Mouse (Mus musculus) testis, postnatal 10 days (tissue): ENCODE results near the gene Rsl1.
"Not testable (repeated sequence)": the region's sequence is repeated elsewhere in the genome, so short reads cannot be mapped to it uniquely, and the experiment has no call there.

Source experiments
- DNase-seq: peaks from one replicate; pipeline ENCODE4 v3.0.0; 2021; ENCODE audit warnings: low spot score

Gene Rsl1

DNA sequence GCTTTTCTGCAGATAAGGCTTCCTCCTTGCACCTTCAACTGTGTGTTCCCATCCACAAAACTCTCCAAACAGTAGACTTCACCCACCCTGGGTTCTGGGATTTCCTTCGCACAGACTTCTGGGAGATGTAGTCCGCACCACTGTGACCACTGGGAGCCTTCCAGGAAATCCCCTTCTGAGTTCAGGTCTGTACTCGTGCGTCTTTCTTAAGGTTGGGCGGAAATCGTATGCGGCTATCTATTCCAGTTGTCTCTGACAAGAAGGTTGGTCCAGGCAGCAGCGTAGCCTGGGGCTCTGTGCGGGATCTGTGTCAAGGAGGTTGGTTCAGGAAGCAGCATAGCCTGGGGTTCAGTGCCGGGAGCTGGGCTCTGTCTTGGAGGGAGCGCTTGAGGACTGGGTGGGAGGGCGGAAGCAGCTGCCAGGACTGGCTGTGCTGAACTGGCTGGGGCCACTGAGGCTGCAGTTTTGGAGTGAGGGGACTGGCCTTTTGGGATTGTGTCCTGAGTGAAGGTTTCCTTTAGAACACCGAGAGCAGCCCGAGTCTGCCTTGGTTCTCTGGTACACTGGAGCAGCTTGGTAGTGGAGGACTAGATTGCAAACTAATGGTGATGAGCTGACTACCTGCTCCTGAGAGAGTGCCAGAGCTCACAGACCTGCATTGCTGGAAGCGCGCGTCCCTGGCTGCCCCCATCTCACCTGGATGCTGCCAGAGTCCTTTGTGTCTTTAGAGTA lies at the start of gene Rsl1:
Gene Rsl1 (plus strand): TSS at position 192 of the 732 bp plus-strand sequence.
- peak; percentile 72 for DNase-seq

DNA sequence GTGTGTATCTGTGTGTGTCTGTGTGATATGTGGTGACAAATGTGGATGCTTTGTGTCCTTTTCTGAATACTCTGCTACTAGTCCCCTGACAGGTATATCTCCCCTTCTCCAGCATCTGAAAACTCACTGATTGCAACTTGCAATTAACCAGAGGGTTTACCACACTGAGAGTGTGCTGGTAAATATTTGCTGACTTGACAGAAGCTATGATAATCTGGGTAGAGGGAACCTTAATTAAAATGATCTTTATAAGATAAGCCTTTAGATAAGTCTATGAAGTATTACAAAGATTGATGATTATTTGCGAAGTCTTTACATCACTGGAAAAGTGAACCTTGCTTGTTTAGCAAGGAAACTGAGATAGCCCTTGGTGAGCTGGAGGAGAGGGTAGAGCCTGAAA lies 48.5 kb upstream of the Rsl1 start:
- no peak for DNase-seq

DNA sequence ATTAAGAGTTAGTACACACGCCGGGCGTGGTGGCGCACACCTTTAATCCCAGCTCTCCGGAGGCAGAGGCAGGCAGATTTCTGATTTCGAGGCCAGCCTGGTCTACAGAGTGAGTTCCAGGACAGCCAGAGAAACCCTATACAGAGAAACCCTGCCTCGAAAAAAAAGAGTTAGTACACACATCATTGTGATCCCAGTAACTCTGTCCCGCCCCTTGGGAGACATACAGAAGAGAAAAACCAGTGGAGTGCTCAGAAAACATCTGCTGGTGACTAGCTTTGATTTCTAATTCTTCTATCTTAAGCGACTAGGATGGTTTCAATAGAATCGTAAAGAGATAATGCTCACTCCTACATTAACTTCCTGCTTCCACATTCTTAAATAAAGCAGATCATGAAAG lies 45.5 kb upstream of the Rsl1 start:
- DNase-seq, result not testable (repeated sequence)

DNA sequence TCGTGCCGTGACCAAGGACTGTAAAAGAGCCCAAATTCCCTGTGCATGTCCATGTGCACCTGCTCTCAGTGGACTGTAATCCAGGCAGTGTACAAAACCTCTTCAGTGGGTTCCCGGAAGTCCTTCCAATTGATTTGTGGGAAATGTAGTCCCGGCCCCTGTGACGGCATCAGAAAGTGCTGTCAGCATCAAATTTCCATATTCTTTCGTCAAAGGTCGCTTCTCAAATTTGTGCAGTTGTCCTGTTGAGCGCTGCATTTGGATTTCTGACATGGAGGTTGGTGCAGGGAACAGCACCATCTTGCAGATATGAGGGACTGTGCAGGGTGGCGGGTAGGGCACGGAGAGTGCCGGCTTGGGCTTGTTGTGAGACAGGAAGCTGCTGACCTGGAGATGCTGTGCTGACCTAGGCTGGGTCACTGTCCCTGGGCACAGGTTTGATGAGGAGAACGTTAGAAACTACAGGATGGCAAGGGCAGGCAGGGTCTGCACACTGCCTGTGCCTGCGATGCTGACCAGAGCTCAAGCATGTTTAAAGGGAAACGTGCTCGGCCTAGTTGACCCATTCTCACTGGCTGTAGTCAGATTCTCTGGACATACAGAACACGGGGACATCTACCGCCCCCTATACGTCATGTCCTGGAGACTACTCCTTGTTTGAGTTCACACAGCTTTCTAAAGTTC lies 44.8 kb upstream of the Rsl1 start:
- DNase-seq, result peak; percentile 82

DNA sequence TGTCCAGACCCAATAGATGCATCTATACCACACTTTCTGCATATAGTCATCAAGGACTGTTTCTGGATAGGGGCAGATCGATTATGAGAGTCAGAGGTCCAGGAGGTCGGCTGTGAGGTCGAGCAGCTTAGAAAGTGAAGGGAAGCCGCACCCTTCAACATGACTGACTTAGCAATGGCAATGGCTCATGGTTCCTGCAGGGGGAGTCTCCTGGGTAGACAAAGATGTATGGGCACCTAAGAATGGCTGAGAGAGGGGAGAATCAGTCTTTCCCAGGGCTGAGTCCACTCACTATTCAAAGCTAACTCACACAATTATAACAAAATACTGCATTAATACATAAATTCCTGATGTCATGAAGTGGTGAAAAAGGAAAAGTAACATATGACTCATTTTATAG lies 6.9 kb upstream of the Rsl1 start:
- DNase-seq, result not testable (repeated sequence)

DNA sequence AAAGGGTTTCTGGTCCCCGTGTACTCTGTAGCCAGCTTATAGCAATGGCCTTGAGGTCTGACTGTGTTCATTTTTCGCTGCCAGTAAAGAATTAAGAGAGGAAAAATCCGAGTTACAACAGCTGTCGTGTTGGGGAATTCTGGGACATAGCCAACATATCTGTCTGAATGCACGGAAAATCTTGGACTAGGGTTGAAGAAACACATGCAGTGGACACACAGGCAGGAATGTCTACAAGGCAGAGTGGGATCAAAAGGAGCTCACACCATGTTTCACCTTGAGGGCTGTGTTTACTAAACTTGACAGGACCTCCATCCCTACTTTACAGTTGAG lies 707 bp downstream of the Rsl1 start:
- DNase-seq, result no peak

DNA sequence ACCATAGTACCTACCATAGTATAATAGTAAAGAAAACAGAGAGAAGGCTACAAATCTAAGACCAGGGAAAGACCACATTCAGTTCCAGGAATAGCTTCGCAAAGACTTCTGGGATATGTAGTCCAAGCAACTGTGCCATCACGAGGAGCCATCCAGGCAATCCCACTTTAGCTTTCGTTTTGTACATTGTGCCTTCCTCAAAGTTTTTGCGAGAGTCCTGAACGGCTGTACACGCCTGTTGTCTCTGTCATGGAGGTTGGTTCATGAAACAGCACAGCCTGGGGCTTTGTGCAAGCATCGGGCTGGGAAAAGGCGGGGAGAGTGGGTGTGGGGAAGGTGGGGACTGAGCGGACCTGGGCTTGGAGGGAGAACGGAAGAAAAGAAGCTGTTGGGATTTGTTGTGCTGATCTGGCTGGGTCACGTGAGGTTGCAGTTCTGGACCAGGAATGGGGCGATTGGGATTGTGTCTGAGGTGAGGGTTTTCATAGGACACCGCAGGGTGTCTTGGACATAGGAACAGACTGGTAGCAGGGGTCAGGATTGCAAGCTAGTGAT lies 21.4 kb downstream of the Rsl1 start, which contains the start of gene Zfp455:
Gene Zfp455 (plus strand): TSS at position 167 of the 555 bp plus-strand sequence.
- DNase-seq, result peak; percentile 67

DNA sequence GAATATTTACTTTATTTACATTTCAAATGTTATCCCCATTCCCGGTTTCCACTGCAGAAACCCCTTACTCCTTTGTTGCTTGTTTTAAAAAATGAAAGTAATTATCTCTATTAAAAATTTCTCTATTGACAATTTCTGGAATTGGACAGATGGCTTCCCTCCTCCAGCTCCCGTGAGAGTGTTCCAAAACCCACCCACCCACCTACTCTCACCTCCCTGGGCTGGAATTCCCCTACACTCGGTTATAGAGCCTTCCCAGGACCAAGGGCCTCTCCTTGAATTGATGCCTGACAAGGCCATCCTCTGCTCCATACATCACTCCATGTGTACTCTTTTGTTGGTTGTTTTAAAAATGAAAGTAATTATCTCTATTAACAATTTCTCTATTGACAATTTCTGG lies 28.7 kb downstream of the Rsl1 start:
- DNase-seq, result no peak

DNA sequence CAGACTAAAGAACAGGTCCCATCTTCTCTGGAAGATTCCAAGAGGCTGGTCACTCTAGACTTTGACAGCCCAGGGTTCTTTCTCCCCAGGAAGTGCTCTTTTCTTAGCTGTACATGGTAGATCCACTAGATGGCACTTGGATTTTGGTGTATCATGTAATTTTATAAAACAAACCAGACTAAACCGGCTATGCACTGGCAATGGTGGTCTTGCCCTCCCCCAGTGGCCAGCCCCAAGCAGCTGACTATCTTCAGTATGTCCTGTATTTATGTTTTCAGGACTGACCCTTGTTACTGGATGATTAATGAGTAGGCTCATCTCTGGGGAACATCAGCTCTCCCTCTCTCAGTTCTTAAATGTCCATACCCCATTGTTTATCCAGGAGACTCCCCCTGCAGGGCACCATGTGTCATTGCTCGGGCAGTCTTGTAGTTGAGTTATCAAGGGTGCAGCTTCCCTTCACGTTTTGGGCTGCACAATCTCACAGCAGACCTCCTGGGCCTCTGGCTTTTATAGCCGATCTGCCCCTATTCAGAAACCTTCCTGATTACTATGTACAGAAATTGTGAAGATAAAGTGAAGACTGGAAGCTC lies 41.1 kb downstream of the Rsl1 start:
- DNase-seq, result no peak
